Mouse (Mus musculus): ENCODE measurements around the gene Micall2.

DNA sequence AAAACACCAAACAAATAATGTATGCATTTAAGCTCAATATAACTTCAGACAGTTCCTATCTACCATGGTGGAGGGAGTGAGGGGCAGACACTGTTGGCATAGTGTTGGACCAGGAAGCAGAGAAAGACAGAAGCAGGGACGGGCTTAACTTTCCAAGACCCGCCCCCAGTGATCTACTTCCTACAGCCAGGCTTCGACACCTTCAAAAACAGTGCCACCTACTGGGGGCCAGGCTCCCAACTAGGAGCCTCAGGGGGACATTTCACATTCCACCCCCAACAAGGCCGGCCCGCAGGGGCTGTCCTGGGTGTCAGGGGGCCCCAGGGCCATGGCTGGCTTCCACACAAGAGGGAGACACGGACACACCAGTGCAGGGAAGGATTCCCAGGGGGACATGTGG lies 39.2 kb downstream of the Micall2 start:
- TF ChIP-seq CTCF (conservative IDR thresholded peaks at IDR 0.05; ENCODE audit: insufficient read depth, insufficient read length, low read depth, low read length): no peak
- TF ChIP-seq POLR2A (IDR thresholded peaks at IDR 0.05; ENCODE audit: low read depth, low read length): no peak

Data from kidney, adult 2 months (tissue).